Mouse (Mus musculus): ENCODE data around the gene Tmem151a.

GRCm38 (mm10) chr19:5040862-5041523 lies 44.3 kb downstream of the Tmem151a start, which contains the start of gene Brms1:
- peak; percentile 59 for TF ChIP-seq POLR2A (IDR thresholded peaks at IDR 0.05; ENCODE audit: low read depth, low read length)
- TF ChIP-seq CTCF (IDR thresholded peaks at IDR 0.05; ENCODE audit: borderline replicate concordance, insufficient read depth, low read length) = no peak

Measured in embryonic fibroblast, embryonic 13.5 days (primary cell).